ENCODE assay signal across 25 mouse cellular contexts in the genomic region with DNA sequence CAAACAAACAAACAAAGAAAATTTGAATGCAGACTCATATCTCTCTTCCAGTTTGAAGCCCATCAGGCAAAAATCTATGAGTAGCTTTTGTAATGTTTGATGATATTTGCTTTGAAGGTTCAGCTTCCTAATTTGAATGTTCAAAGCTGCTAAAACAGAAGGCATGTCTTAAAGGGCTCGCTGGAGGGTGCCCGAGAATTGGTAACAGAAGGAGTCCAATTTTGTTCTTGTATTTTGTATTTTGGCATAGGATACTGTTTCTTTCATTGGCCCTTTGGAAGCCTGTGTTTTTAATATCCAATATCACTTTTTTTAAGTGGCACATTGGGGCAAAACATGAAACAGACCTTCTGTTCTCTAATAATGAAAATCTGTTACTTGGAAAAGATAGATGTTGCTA.
A peak's percentile ranks its signal among the peaks of the same experiment; 100 is the strongest.
DNase-seq lines count a peak whose midpoint lies in the region; ATAC-seq and TF ChIP-seq lines count a peak whose summit lies in the region.
"Had no signal": no experiment of that assay in that cellular context is flagged by ENCODE, and none has a peak within 500 bp of the region (broad histone marks: within the 10 kb centered on the region; RNA-seq: fewer than 3 reads in every experiment).

No protein-coding gene starts in this region.

- H3K36me3 ChIP-seq in forebrain, embryonic 14.5 days (ENCODE audit: control insufficient read depth, insufficient read depth, low read length) = no peaks in the 10 kb centered on the region
- no peaks in the 10 kb centered on the region for H3K36me3 ChIP-seq in forebrain, embryonic 10.5 days (replicated peaks)
- H3K36me3 ChIP-seq in forebrain, postnatal 0 days (ENCODE audit: insufficient read depth) = no peaks in the 10 kb centered on the region
- no peaks in the 10 kb centered on the region for H3K36me3 ChIP-seq in forebrain, embryonic 12.5 days (replicated peaks)
- H3K36me3 ChIP-seq: embryonic facial prominence, embryonic 12.5 days; embryonic facial prominence, embryonic 15.5 days; heart, embryonic 10.5 days; heart, embryonic 13.5 days had no signal

- H3K4me3 ChIP-seq in forebrain, embryonic 14.5 days (ENCODE audit: low read depth, low read length) = no peak overlapping the region
- no peak overlapping the region for H3K4me3 ChIP-seq in forebrain, embryonic 10.5 days
- H3K4me3 ChIP-seq in forebrain, postnatal 0 days (ENCODE audit: low read depth, low read length) = no peak overlapping the region
- H3K4me3 ChIP-seq in forebrain, embryonic 12.5 days (replicated peaks) = no peak overlapping the region
- H3K4me3 ChIP-seq: embryonic facial prominence, embryonic 12.5 days; embryonic facial prominence, embryonic 15.5 days; heart, adult 2 months; heart, embryonic 10.5 days; heart, embryonic 13.5 days had no signal

- H3K4me1 ChIP-seq in forebrain, embryonic 14.5 days (ENCODE audit: control insufficient read depth, insufficient read depth, low read length) = no peaks in the 10 kb centered on the region
- no peaks in the 10 kb centered on the region for H3K4me1 ChIP-seq in forebrain, embryonic 10.5 days
- H3K4me1 ChIP-seq in forebrain, postnatal 0 days (ENCODE audit: insufficient read depth) = no peaks in the 10 kb centered on the region; the same call in 1 of the 2 replicates
- H3K4me1 ChIP-seq in forebrain, embryonic 12.5 days = no peaks in the 10 kb centered on the region
- H3K4me1 ChIP-seq: embryonic facial prominence, embryonic 12.5 days; embryonic facial prominence, embryonic 15.5 days; heart, embryonic 10.5 days; heart, embryonic 13.5 days had no signal

- no peak; the same call in 1 of the 2 replicates for ATAC-seq in forebrain, embryonic 14.5 days
- ATAC-seq in forebrain, postnatal 0 days = peak; percentile 48; the same call in 1 of the 2 replicates
- ATAC-seq in forebrain, embryonic 12.5 days (ENCODE audit: low FRiP score) = no peak
- ATAC-seq: activated CD4-positive, CD25-positive, alpha-beta regulatory T cell, adult 4 months; hindbrain, postnatal 0 days; inflammation-experienced regulatory T-cells, adult 6 months; intestine, embryonic 16.5 days had no signal

- peak; percentile 18 for DNase-seq in forebrain, embryonic 14.5 days (ENCODE audit: low spot score)
- no peak for DNase-seq in forebrain, embryonic 10.5 days (ENCODE audit: extremely low spot score, low spot score)
- DNase-seq in forebrain, postnatal 0 days = peak; percentile 48
- DNase-seq in brain, adult 2 months (ENCODE audit: low read depth, low spot score) = peak; percentile 9
- DNase-seq in left cerebral cortex, adult 8-10 months (ENCODE audit: low spot score in 2 of 2) = no peak
- DNase-seq: adrenal gland, postnatal 10 days; adrenal gland, postnatal 36 days; cerebellum, adult 18-20 months; cerebellum, adult 9-10 months; gastrocnemius, postnatal 10 days; gastrocnemius, postnatal 36 days; heart, adult 2 months; heart, postnatal 14 days; heart, postnatal 4 days; kidney, adult 18-20 months had no signal

- TF ChIP-seq CTCF in forebrain, postnatal 0 days (IDR thresholded peaks at IDR 0.05; ENCODE audit: low read depth) = no peak

- H3K9me3 ChIP-seq in forebrain, embryonic 14.5 days (replicated peaks; ENCODE audit: control insufficient read depth, low read length) = no peaks in the 10 kb centered on the region
- no peaks in the 10 kb centered on the region for H3K9me3 ChIP-seq in forebrain, embryonic 10.5 days
- no peaks in the 10 kb centered on the region for H3K9me3 ChIP-seq in forebrain, postnatal 0 days (ENCODE audit: low read length)
- H3K9me3 ChIP-seq in forebrain, embryonic 12.5 days = no peaks in the 10 kb centered on the region
- H3K9me3 ChIP-seq: embryonic facial prominence, embryonic 12.5 days; embryonic facial prominence, embryonic 15.5 days; heart, embryonic 10.5 days; heart, embryonic 13.5 days had no signal

- no peak overlapping the region for H3K27ac ChIP-seq in forebrain, embryonic 14.5 days (ENCODE audit: low read depth, low read length)
- H3K27ac ChIP-seq in forebrain, embryonic 10.5 days = no peak overlapping the region
- no peak overlapping the region for H3K27ac ChIP-seq in forebrain, postnatal 0 days (ENCODE audit: low read depth, low read length)
- no peak overlapping the region for H3K27ac ChIP-seq in forebrain, embryonic 12.5 days
- H3K27ac ChIP-seq: embryonic facial prominence, embryonic 12.5 days; embryonic facial prominence, embryonic 15.5 days; heart, adult 2 months; heart, embryonic 10.5 days; heart, embryonic 13.5 days; hindbrain, embryonic 14.5 days; hindbrain, postnatal 0 days had no signal

- no peak overlapping the region for H3K9ac ChIP-seq in forebrain, embryonic 14.5 days (ENCODE audit: low read length)
- no peak overlapping the region for H3K9ac ChIP-seq in forebrain, postnatal 0 days
- no peak overlapping the region for H3K9ac ChIP-seq in forebrain, embryonic 12.5 days
- H3K9ac ChIP-seq: embryonic facial prominence, embryonic 12.5 days; embryonic facial prominence, embryonic 15.5 days; heart, embryonic 13.5 days; hindbrain, embryonic 14.5 days had no signal

- WGBS in forebrain, embryonic 14.5 days = 55% methylated on average over 2 of the region's 2 CpGs
- WGBS in forebrain, embryonic 10.5 days = 89% methylated on average over 2 of the region's 2 CpGs
- 52% methylated on average over 2 of the region's 2 CpGs for WGBS in forebrain, postnatal 0 days
- WGBS in forebrain, embryonic 12.5 days = 81% methylated on average over 2 of the region's 2 CpGs

- no peaks in the 10 kb centered on the region for H3K27me3 ChIP-seq in forebrain, embryonic 14.5 days (replicated peaks; ENCODE audit: control insufficient read depth, insufficient read depth, low read length)
- H3K27me3 ChIP-seq in forebrain, embryonic 10.5 days (ENCODE audit: poor library complexity, severe bottlenecking) = no peaks in the 10 kb centered on the region
- no peaks in the 10 kb centered on the region for H3K27me3 ChIP-seq in forebrain, postnatal 0 days (ENCODE audit: insufficient read depth, low read length)
- H3K27me3 ChIP-seq in forebrain, embryonic 12.5 days = no peaks in the 10 kb centered on the region
- H3K27me3 ChIP-seq: embryonic facial prominence, embryonic 12.5 days; embryonic facial prominence, embryonic 15.5 days; heart, embryonic 13.5 days had no signal

- H3K4me2 ChIP-seq in forebrain, embryonic 14.5 days (ENCODE audit: low read length) = no peak overlapping the region
- no peak overlapping the region for H3K4me2 ChIP-seq in forebrain, postnatal 0 days (ENCODE audit: low read depth)
- H3K4me2 ChIP-seq in forebrain, embryonic 12.5 days = no peak overlapping the region
- H3K4me2 ChIP-seq: embryonic facial prominence, embryonic 12.5 days; embryonic facial prominence, embryonic 15.5 days; heart, embryonic 13.5 days; hindbrain, embryonic 14.5 days had no signal

Comparison
In these comparisons a context has a peak if more than half of its experiments do, and no peak if none do; other contexts are left out.
1. DNase-seq: peak in forebrain, embryonic 14.5 days (single experiment), forebrain, postnatal 0 days (single experiment) and brain, adult 2 months (single experiment); none in forebrain, embryonic 10.5 days (single experiment) and left cerebral cortex, adult 8-10 months (0 of 2).